Mouse (Mus musculus) intestine, postnatal 0 days (tissue): ENCODE measurements at regions not wholly inside any gene's neighbourhood (a gene's known extent, or its start where the extent isn't known, plus 50 kb on each side); places are given as distances from the start of the nearest gene placed in this dataset.

Source experiments
- ATAC-seq: fragments of 200-750 bp; cut with Nextera tagmentation; 2 replicates; pipeline ENCODE4 v1.8.0; 2017; ENCODE audit warnings: mild to moderate bottlenecking, moderate TSS enrichment, moderate library complexity
- H3K27ac ChIP-seq: fragments of 300-500 bp; sonication (generic); 2 replicates; pipeline ENCODE4 v1.5.1; 2014; ENCODE audit warnings: mild to moderate bottlenecking, low read depth, low read length, moderate library complexity
- H3K27me3 ChIP-seq: fragments of 300-500 bp; sonication (generic); replicated peaks from 2 replicates; pipeline ENCODE4 v1.6.1; 2014; ENCODE audit warnings: low read length, mixed read lengths; ENCODE audit not compliant: control insufficient read depth, insufficient read depth
- H3K36me3 ChIP-seq: fragments of 300-500 bp; sonication (generic); 2 replicates; pipeline ENCODE4 v1.6.1; 2014; ENCODE audit warnings: mild to moderate bottlenecking, moderate library complexity; ENCODE audit not compliant: control insufficient read depth, insufficient read depth
- H3K4me1 ChIP-seq: fragments of 300-500 bp; sonication (generic); replicated peaks from 2 replicates; pipeline ENCODE4 v1.6.1; 2014; ENCODE audit warnings: antibody characterized with exemption, low read length, mixed read lengths; ENCODE audit not compliant: control insufficient read depth, insufficient read depth
- H3K4me2 ChIP-seq: fragments of 300-500 bp; sonication (generic); replicated peaks from 2 replicates; pipeline ENCODE4 v1.6.1; 2014; ENCODE audit warnings: low read depth, mild to moderate bottlenecking, moderate library complexity
- H3K4me3 ChIP-seq: fragments of 300-500 bp; sonication (generic); 2 replicates; pipeline ENCODE4 v1.5.1; 2014; ENCODE audit warnings: low read depth, low read length
- H3K9ac ChIP-seq: fragments of 300-500 bp; sonication (generic); 2 replicates; pipeline ENCODE4 v1.6.1; 2014; ENCODE audit warnings: mild to moderate bottlenecking, low read depth, low read length
- H3K9me3 ChIP-seq: fragments of 300-500 bp; sonication (generic); 2 replicates; pipeline ENCODE4 v1.6.1; 2016; ENCODE audit warnings: mixed run types; ENCODE audit not compliant: control insufficient read depth
- CTCF ChIP-seq: sonication (generic); IDR thresholded peaks from 2 replicates; pipeline ENCODE4 v1.5.1; 2016; ENCODE audit warnings: low read depth, mild to moderate bottlenecking, control low read depth, antibody characterized with exemption, moderate library complexity
- WGBS: fragments of 180-500 bp; shearing (Covaris S2); extraction: QIAGEN DNeasy Blood & Tissue Kit; methylation state at CpG from one replicate; pipeline ENCODE4 v1.1.7; 2014; 5-methylcytosine and 5-hydroxymethylcytosine counted together

GRCm38 (mm10) chr13:48316747-48317146, 55.7 kb downstream of the Id4 start:
- TF ChIP-seq CTCF = no peak
- Histone ChIP-seq H3K27ac (no peak overlapping the region), H3K27me3 (no peaks in the 10 kb centered on the region), H3K9me3 (no peaks in the 10 kb centered on the region), H3K9ac (no peak overlapping the region), H3K36me3 (no peaks in the 10 kb centered on the region), H3K4me3 (no peak overlapping the region), H3K4me2 (no peak overlapping the region), H3K4me1 (no peaks in the 10 kb centered on the region)
- ATAC-seq = no peak
- 42% methylated on average over 9 of the region's 9 CpGs for WGBS

GRCm38 (mm10) chr13:48317457-48317856, 56.4 kb downstream of the Id4 start:
- 62% methylated on average over 7 of the region's 7 CpGs for WGBS

GRCm38 (mm10) chr13:48319001-48319400, 58.0 kb downstream of the Id4 start:
- Histone ChIP-seq H3K4me2 (no peak overlapping the region), H3K9me3 (no peaks in the 10 kb centered on the region), H3K9ac (no peak overlapping the region), H3K4me3 (no peak overlapping the region), H3K4me1 (no peaks in the 10 kb centered on the region), H3K27me3 (no peaks in the 10 kb centered on the region), H3K27ac (no peak overlapping the region), H3K36me3 (no peaks in the 10 kb centered on the region)
- no peak for TF ChIP-seq CTCF
- ATAC-seq = no peak
- WGBS = 57% methylated on average over 7 of the region's 7 CpGs

More at GRCm38 (mm10) chr13:48317457-48317856, 56.4 kb downstream of the Id4 start:
- Histone ChIP-seq H3K9me3 (no peaks in the 10 kb centered on the region), H3K27ac (no peak overlapping the region), H3K36me3 (no peaks in the 10 kb centered on the region), H3K9ac (no peak overlapping the region), H3K4me1 (no peaks in the 10 kb centered on the region), H3K27me3 (no peaks in the 10 kb centered on the region), H3K4me2 (no peak overlapping the region), H3K4me3 (no peak overlapping the region)
- TF ChIP-seq CTCF = no peak
- no peak for ATAC-seq

GRCm38 (mm10) chr13:48324290-48324718, 63.3 kb downstream of the Id4 start:
- Histone ChIP-seq H3K4me2 (no peak overlapping the region), H3K27me3 (no peaks in the 10 kb centered on the region), H3K9ac (no peak overlapping the region), H3K27ac (no peak overlapping the region), H3K36me3 (no peaks in the 10 kb centered on the region), H3K4me3 (no peak overlapping the region), H3K9me3 (no peaks in the 10 kb centered on the region), H3K4me1 (no peaks in the 10 kb centered on the region)
- no peak for ATAC-seq
- no peak for TF ChIP-seq CTCF
- WGBS = 21% methylated on average over 8 of the region's 8 CpGs

GRCm38 (mm10) chr13:48330619-48331018, 69.6 kb downstream of the Id4 start:
- no peaks in the 10 kb centered on the region for H3K9me3 ChIP-seq
- 67% methylated on average over 11 of the region's 11 CpGs for WGBS
- H3K4me3 ChIP-seq = no peak overlapping the region
- no peaks in the 10 kb centered on the region for H3K27me3 ChIP-seq
- TF ChIP-seq CTCF = no peak
- H3K36me3 ChIP-seq = no peaks in the 10 kb centered on the region
- no peak overlapping the region for H3K27ac ChIP-seq
- ATAC-seq = no peak
- no peak overlapping the region for H3K4me2 ChIP-seq
- no peaks in the 10 kb centered on the region for H3K4me1 ChIP-seq
- H3K9ac ChIP-seq = no peak overlapping the region

- H3K27ac ChIP-seq = no peak overlapping the region
- no peaks in the 10 kb centered on the region for H3K9me3 ChIP-seq
- ATAC-seq = no peak
- no peak overlapping the region for H3K9ac ChIP-seq
- no peak overlapping the region for H3K4me3 ChIP-seq
- 79% methylated on average over 13 of the region's 13 CpGs for WGBS
- H3K27me3 ChIP-seq = no peaks in the 10 kb centered on the region
- TF ChIP-seq CTCF = no peak
- no peaks in the 10 kb centered on the region for H3K4me1 ChIP-seq
- H3K36me3 ChIP-seq = no peaks in the 10 kb centered on the region
- no peak overlapping the region for H3K4me2 ChIP-seq
Observed at GRCm38 (mm10) chr13:48336135-48336534, 75.1 kb downstream of the Id4 start.

- no peak overlapping the region for H3K9ac ChIP-seq
- H3K4me1 ChIP-seq = no peaks in the 10 kb centered on the region
- WGBS = 78% methylated on average over 11 of the region's 11 CpGs
- no peaks in the 10 kb centered on the region for H3K36me3 ChIP-seq
- H3K9me3 ChIP-seq = no peaks in the 10 kb centered on the region
- TF ChIP-seq CTCF = no peak
- H3K27me3 ChIP-seq = no peaks in the 10 kb centered on the region
- H3K4me3 ChIP-seq = no peak overlapping the region
- no peak for ATAC-seq
- no peak overlapping the region for H3K27ac ChIP-seq
- H3K4me2 ChIP-seq = no peak overlapping the region
Observed at GRCm38 (mm10) chr13:48336602-48337001, 75.6 kb downstream of the Id4 start.
